Mouse (Mus musculus) lung, postnatal 0 days (tissue): ENCODE data around the gene Lrmda. TPM values are rescaled to one million over a fixed set of nuclear protein-coding genes. Genes with fewer than 3 reads are reported as not detected.

Source experiments
- ATAC-seq: fragments of 200-750 bp; cut with Nextera tagmentation; 2 replicates; pipeline ENCODE4 v1.8.0; 2017; ENCODE audit warnings: moderate library complexity
- DNase-seq: peaks from one replicate; pipeline ENCODE4 v3.0.0-alpha.2; 2016; ENCODE audit warnings: low spot score
- H3K27ac ChIP-seq: fragments of 300-500 bp; sonication (generic); 2 replicates; pipeline ENCODE4 v1.5.1; 2014; ENCODE audit warnings: antibody characterized with exemption, mild to moderate bottlenecking, low read length, mixed read lengths
- H3K27me3 ChIP-seq: fragments of 300-500 bp; sonication (generic); replicated peaks from 2 replicates; pipeline ENCODE4 v1.6.1; 2014; ENCODE audit warnings: low read length, mixed read lengths; ENCODE audit not compliant: insufficient read depth
- H3K36me3 ChIP-seq: fragments of 300-500 bp; sonication (generic); 2 replicates; pipeline ENCODE4 v1.6.1; 2014; ENCODE audit warnings: low read length, mixed read lengths; ENCODE audit not compliant: insufficient read depth
- H3K4me1 ChIP-seq: fragments of 300-500 bp; sonication (generic); 2 replicates; pipeline ENCODE4 v1.6.1; 2014; ENCODE audit warnings: antibody characterized with exemption, low read depth, low read length, mixed read lengths; ENCODE audit not compliant: insufficient read depth
- H3K4me2 ChIP-seq: fragments of 300-500 bp; sonication (generic); replicated peaks from 2 replicates; pipeline ENCODE4 v1.6.1; 2014; ENCODE audit warnings: low read depth, mild to moderate bottlenecking, low read length, moderate library complexity, mixed read lengths
- H3K4me3 ChIP-seq: fragments of 300-500 bp; sonication (generic); 2 replicates; pipeline ENCODE4 v1.5.1; 2014; ENCODE audit warnings: low read depth, low read length
- H3K9ac ChIP-seq: fragments of 300-500 bp; sonication (generic); replicated peaks from 2 replicates; pipeline ENCODE4 v1.6.1; 2014; ENCODE audit warnings: low read depth, mild to moderate bottlenecking
- H3K9me3 ChIP-seq: fragments of 300-500 bp; sonication (generic); 2 replicates; pipeline ENCODE4 v1.6.1; 2016; ENCODE audit warnings: low read length, mixed read lengths
- CTCF ChIP-seq: IDR thresholded peaks from 2 replicates; pipeline ENCODE4 v1.5.1; 2016; ENCODE audit warnings: antibody characterized with exemption, mild to moderate bottlenecking
- EP300 ChIP-seq: IDR thresholded peaks from 2 replicates; pipeline ENCODE4 v1.6.1; 2016; ENCODE audit warnings: antibody characterized with exemption, mild to moderate bottlenecking, control low read depth
- WGBS: fragments of 180-500 bp; shearing (Covaris S2); extraction: QIAGEN DNeasy Blood & Tissue Kit; methylation state at CpG from one replicate; pipeline ENCODE4 v1.1.7; 2014; 5-methylcytosine and 5-hydroxymethylcytosine counted together
- polyA plus RNA-seq: library from polyadenylated mRNA; unstranded; fragments of >200 nt; fragmentation: Nextera tagmentation; extraction: Ambion mirVana; gene quantifications from 2 replicates; pipeline ENCODE4 v1.2.1, GENCODE M21; 2015

Lrmda gene
- polyA plus RNA-seq, 1 experiment from 2014 or later = 0.86 TPM

- WGBS = 25% methylated on average over 5 of the region's 5 CpGs
- TF ChIP-seq CTCF = no peak
- TF ChIP-seq EP300 = no peak; the same call in 1 of the 2 replicates
- peak; percentile 67 for DNase-seq
These were observed 2.5 kb upstream of the Lrmda start for GRCm38 (mm10) chr14:22017011-22017410.

GRCm38 (mm10) chr14:22019949-22020845, 685 bp downstream of the Lrmda start:
- Histone ChIP-seq H3K4me2 (peak overlapping the region; percentile 70), H3K9me3 (no peaks in the 10 kb centered on the region), H3K9ac (0 out of 2 replicates have a peak overlapping the region, but pooled peaks have one; percentile 13), H3K27ac (peak overlapping the region; percentile 82), H3K36me3 (no peaks in the 10 kb centered on the region), H3K4me3 (peak overlapping the region; percentile 37), H3K27me3 (no peaks in the 10 kb centered on the region), H3K4me1 (peaks cover 26% of the 10 kb centered on the region; the same call in 1 of the 2 replicates)
- peak; percentile 16 for DNase-seq
- no peak for TF ChIP-seq EP300
- TF ChIP-seq CTCF = no peak
- no peak for ATAC-seq
- 49% methylated on average over 12 of the region's 12 CpGs for WGBS

More at GRCm38 (mm10) chr14:22017011-22017410, 2.5 kb upstream of the Lrmda start:
- Histone ChIP-seq H3K4me3 (no peak overlapping the region), H3K9me3 (no peaks in the 10 kb centered on the region), H3K36me3 (no peaks in the 10 kb centered on the region), H3K27me3 (no peaks in the 10 kb centered on the region), H3K27ac (no peak overlapping the region; the same call in 1 of the 2 replicates), H3K4me2 (no peak overlapping the region), H3K9ac (no peak overlapping the region), H3K4me1 (peaks cover 26% of the 10 kb centered on the region; the same call in 1 of the 2 replicates)
- ATAC-seq = peak; percentile 6; the same call in 1 of the 2 replicates

- no peak overlapping the region for H3K27ac ChIP-seq
- 22% methylated on average over 2 of the region's 2 CpGs for WGBS
- H3K36me3 ChIP-seq = no peaks in the 10 kb centered on the region
- no peak overlapping the region for H3K4me3 ChIP-seq
- DNase-seq (peak; percentile 76), ATAC-seq (no peak; the same call in 1 of the 2 replicates)
- H3K9ac ChIP-seq = no peak overlapping the region
- no peaks in the 10 kb centered on the region for H3K27me3 ChIP-seq
- H3K4me2 ChIP-seq = no peak overlapping the region
- H3K4me1 ChIP-seq = peaks cover 26% of the 10 kb centered on the region; the same call in 1 of the 2 replicates
- TF ChIP-seq CTCF = peak; percentile 71
- TF ChIP-seq EP300 = no peak
- H3K9me3 ChIP-seq = no peaks in the 10 kb centered on the region
These were observed 1.4 kb downstream of the Lrmda start for GRCm38 (mm10) chr14:22020885-22021284.

- no peaks in the 10 kb centered on the region for H3K9me3 ChIP-seq
- no peaks in the 10 kb centered on the region for H3K36me3 ChIP-seq
- H3K4me3 ChIP-seq = no peak overlapping the region
- H3K4me2 ChIP-seq = no peak overlapping the region
- no peaks in the 10 kb centered on the region for H3K27me3 ChIP-seq
- no peak for DNase-seq
- no peak overlapping the region for H3K27ac ChIP-seq
- no peak for ATAC-seq
- TF ChIP-seq CTCF (no peak), EP300 (no peak)
- 70% methylated on average over 4 of the region's 4 CpGs for WGBS
- H3K9ac ChIP-seq = no peak overlapping the region
- peaks cover 9% of the 10 kb centered on the region; the same call in 1 of the 2 replicates for H3K4me1 ChIP-seq
These were observed 4.0 kb downstream of the Lrmda start for GRCm38 (mm10) chr14:22023533-22023932.

GRCm38 (mm10) chr14:22035900-22036299, 16.4 kb downstream of the Lrmda start:
- TF ChIP-seq CTCF (no peak), EP300 (no peak)
- ATAC-seq (no peak), DNase-seq (no peak)
- H3K27me3 ChIP-seq = no peaks in the 10 kb centered on the region
- H3K9me3 ChIP-seq = no peaks in the 10 kb centered on the region
- H3K9ac ChIP-seq = no peak overlapping the region
- WGBS = 56% methylated on average over 3 of the region's 3 CpGs
- no peak overlapping the region for H3K27ac ChIP-seq
- no peak overlapping the region for H3K4me2 ChIP-seq
- H3K4me1 ChIP-seq = no peaks in the 10 kb centered on the region
- no peak overlapping the region for H3K4me3 ChIP-seq
- no peaks in the 10 kb centered on the region for H3K36me3 ChIP-seq

- Histone ChIP-seq H3K9me3 (no peaks in the 10 kb centered on the region), H3K4me1 (no peaks in the 10 kb centered on the region), H3K36me3 (no peaks in the 10 kb centered on the region), H3K27ac (no peak overlapping the region), H3K4me2 (no peak overlapping the region), H3K27me3 (no peaks in the 10 kb centered on the region), H3K4me3 (no peak overlapping the region), H3K9ac (no peak overlapping the region)
- 59% methylated on average over 6 of the region's 6 CpGs for WGBS
- ATAC-seq (no peak), DNase-seq (no peak)
- TF ChIP-seq CTCF = no peak
- TF ChIP-seq EP300 = no peak
These were observed 16.8 kb downstream of the Lrmda start for GRCm38 (mm10) chr14:22036338-22036737.
